Mouse (Mus musculus): ENCODE results near the gene Terf2.

Gene Terf2

GRCm38 (mm10) chr8:107096366-107097036 is at the start of gene Terf2:
Terf2 (minus strand) TSS chr8:107096547.
- DNase-seq (ENCODE audit: extremely low spot score) = peak; percentile 96

GRCm38 (mm10) chr8:107143501-107143900 is 47.2 kb upstream of the Terf2 start:
- DNase-seq (ENCODE audit: extremely low spot score) = no peak

GRCm38 (mm10) chr8:107142539-107142938 is 46.2 kb upstream of the Terf2 start:
- no peak for DNase-seq (ENCODE audit: extremely low spot score)

GRCm38 (mm10) chr8:107139704-107140470 is 43.5 kb upstream of the Terf2 start:
- DNase-seq (ENCODE audit: extremely low spot score) = no peak

GRCm38 (mm10) chr8:107138338-107138737 is 42.0 kb upstream of the Terf2 start:
- no peak for DNase-seq (ENCODE audit: extremely low spot score)

GRCm38 (mm10) chr8:107137591-107137990 is 41.2 kb upstream of the Terf2 start:
- DNase-seq (ENCODE audit: extremely low spot score) = no peak

GRCm38 (mm10) chr8:107136003-107136612 is 39.8 kb upstream of the Terf2 start:
- peak; percentile 39 for DNase-seq (ENCODE audit: extremely low spot score)

- DNase-seq (ENCODE audit: extremely low spot score) = no peak
Observed at GRCm38 (mm10) chr8:107133881-107134280, 37.5 kb upstream of the Terf2 start.

- DNase-seq (ENCODE audit: extremely low spot score) = no peak
Observed at GRCm38 (mm10) chr8:107132581-107133491, 36.5 kb upstream of the Terf2 start.

- DNase-seq (ENCODE audit: extremely low spot score) = no peak
Observed at GRCm38 (mm10) chr8:107130028-107130427, 33.7 kb upstream of the Terf2 start.

- DNase-seq (ENCODE audit: extremely low spot score) = no peak
Observed at GRCm38 (mm10) chr8:107129171-107130025, 33.1 kb upstream of the Terf2 start.

- no peak for DNase-seq (ENCODE audit: extremely low spot score)
Observed at GRCm38 (mm10) chr8:107124343-107124742, 28.0 kb upstream of the Terf2 start.

GRCm38 (mm10) chr8:107123063-107123614 is 26.8 kb upstream of the Terf2 start:
- DNase-seq (ENCODE audit: extremely low spot score) = peak; percentile 57

- no peak for DNase-seq (ENCODE audit: extremely low spot score)
Observed at GRCm38 (mm10) chr8:107121681-107122291, 25.4 kb upstream of the Terf2 start.

GRCm38 (mm10) chr8:107120806-107121205 is 24.5 kb upstream of the Terf2 start:
- no peak for DNase-seq (ENCODE audit: extremely low spot score)

- no peak for DNase-seq (ENCODE audit: extremely low spot score)
Observed at GRCm38 (mm10) chr8:107119412-107119811, 23.1 kb upstream of the Terf2 start.

GRCm38 (mm10) chr8:107118803-107119233 is 22.5 kb upstream of the Terf2 start:
- DNase-seq (ENCODE audit: extremely low spot score) = no peak

- no peak for DNase-seq (ENCODE audit: extremely low spot score)
Observed at GRCm38 (mm10) chr8:107117019-107117418, 20.7 kb upstream of the Terf2 start.

- peak; percentile 77 for DNase-seq (ENCODE audit: extremely low spot score)
Observed at GRCm38 (mm10) chr8:107116023-107116422, 19.7 kb upstream of the Terf2 start.

GRCm38 (mm10) chr8:107115008-107115320 is 18.6 kb upstream of the Terf2 start:
- DNase-seq (ENCODE audit: extremely low spot score) = no peak
